Mouse (Mus musculus) splenic B cell, adult 2 months (primary cell): Measurements from ENCODE around the gene Gbp5.
"Not testable (repeated sequence)": the region's sequence is repeated elsewhere in the genome, so short reads cannot be mapped to it uniquely, and the experiment has no call there.

Experiments used
- DNase-seq: peaks from one replicate; pipeline ENCODE4 v3.0.0-alpha.2; 2011; ENCODE audit warnings: low read depth, low spot score
- H3K27me3 ChIP-seq: 2 replicates; pipeline ENCODE4 v1.6.1; 2012; ENCODE audit warnings: mild to moderate bottlenecking, low read length, moderate library complexity, mixed read lengths; ENCODE audit not compliant: control insufficient read depth, poor library complexity, insufficient read depth, severe bottlenecking
- H3K36me3 ChIP-seq: 2 replicates; pipeline ENCODE4 v1.6.1; 2012; ENCODE audit warnings: mild to moderate bottlenecking, low read length, moderate library complexity, mixed read lengths; ENCODE audit not compliant: control insufficient read depth, poor library complexity, insufficient read depth, severe bottlenecking

The Gbp5 gene

DNA sequence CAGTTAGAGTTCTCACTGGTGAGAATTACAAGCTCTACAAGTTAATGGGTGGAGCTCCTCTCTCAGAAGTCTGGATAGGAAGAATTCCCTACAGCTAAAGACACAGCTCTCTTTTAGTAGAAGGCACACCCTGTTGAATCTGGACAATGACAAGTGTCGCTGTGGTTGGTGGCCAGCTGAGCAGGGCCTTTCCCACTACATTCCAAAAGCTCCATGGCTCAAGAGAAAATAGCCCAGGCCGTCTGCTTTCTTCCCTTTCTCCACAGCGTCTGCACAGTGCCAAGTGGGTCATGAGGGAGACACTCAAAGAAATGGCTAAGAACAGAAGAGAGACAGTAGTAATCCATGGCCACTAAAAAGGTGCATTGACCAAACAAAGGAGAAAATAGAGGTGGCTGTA, 34.3 kb downstream of the Gbp5 start:
- DNase-seq = no peak

DNA sequence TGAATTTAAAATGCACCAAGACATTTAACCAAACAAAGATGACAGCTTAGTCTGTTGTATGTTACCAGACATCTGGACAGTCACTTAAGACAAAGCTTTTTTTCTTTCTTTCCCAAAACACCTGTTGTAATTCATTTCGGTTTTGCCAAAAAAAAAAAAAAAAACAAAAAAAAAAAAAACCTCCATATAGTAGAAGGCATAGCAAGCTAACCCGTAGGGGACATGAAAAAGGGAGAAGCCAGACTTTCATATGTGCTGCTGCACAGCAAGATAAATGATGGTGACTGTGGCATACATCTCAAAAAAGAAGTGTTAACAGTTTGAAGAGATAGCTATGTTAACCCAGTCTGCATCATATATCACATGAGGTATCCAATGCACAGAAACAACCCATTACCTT, 35.8 kb downstream of the Gbp5 start:
- no peak for DNase-seq
- no peaks in the 10 kb centered on the region for H3K36me3 ChIP-seq
- H3K27me3 ChIP-seq = no peaks in the 10 kb centered on the region

More for the DNA sequence above, 34.3 kb downstream of the Gbp5 start:
- Histone ChIP-seq H3K27me3 (no peaks in the 10 kb centered on the region), H3K36me3 (no peaks in the 10 kb centered on the region)

DNA sequence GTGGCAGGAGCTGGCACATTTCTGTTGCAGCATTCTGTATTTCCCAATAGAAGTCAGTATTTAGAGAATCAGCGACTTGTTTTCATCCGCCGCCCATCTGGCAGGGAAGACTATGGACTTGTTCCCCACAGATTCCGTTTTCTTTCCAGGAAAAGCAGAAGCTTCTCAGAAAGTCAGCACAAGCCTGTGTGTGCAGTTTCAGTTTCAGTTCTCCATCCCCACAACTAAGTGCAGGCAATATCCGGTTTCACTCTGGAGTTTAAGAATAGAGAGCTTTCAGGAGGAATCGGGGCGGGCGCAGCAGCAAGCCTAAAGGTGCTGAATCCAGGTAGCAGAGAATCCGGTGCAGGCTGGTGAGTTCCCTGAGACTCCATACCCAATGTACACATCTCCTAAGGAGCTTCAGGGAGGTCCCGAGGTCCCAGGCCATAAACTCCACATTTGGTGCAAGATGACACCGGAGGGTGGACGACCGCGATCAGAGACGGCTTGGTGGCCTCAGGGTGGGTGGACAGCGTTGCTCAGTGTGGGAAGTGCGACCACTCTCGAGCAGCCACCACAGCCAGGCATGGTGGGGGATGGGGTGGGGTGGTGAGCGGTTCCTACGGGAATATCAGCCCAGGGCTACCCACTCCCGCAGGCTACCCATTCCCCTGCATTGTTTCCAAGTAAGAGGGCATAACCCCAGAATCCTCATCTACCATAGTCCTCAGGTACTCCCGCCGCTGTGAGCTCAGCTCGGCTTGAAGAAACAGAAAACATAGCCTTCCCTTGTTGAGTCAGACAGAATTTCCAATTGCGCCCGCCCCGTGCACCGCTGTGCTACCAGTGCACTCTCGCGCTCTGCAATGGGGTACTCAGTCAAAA, 36.5 kb downstream of the Gbp5 start, which contains the start of gene Gbp7:
Gene Gbp7 (plus strand): TSS at position 256 of the 867 bp plus-strand sequence.
- DNase-seq = peak; percentile 75

DNA sequence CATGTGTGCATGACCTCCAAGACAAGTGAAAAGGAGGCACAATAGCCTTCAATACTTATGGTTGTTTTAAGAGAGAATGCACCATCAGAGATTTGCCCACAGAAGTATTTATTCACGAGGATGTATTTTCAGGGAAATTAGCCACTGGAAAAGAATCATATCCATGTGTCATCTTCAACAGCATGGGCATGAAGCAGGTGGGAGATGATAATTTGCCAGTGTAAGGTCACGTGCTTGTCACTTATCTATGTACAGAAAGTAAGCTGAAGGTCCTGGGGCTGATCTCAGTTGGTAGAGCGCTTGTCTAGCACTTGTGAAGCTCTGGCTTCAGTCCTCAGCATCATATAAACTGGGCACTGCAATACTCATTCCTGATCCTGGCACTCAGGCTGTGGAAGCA, 37.8 kb downstream of the Gbp5 start:
- DNase-seq = no peak
- H3K27me3 ChIP-seq = no peaks in the 10 kb centered on the region
- H3K36me3 ChIP-seq = no peaks in the 10 kb centered on the region; the same call in 1 of the 2 replicates

More for the DNA sequence above, 36.5 kb downstream of the Gbp5 start, which contains the start of gene Gbp7:
- no peaks in the 10 kb centered on the region for H3K27me3 ChIP-seq
- H3K36me3 ChIP-seq = no peaks in the 10 kb centered on the region; the same call in 1 of the 2 replicates

DNA sequence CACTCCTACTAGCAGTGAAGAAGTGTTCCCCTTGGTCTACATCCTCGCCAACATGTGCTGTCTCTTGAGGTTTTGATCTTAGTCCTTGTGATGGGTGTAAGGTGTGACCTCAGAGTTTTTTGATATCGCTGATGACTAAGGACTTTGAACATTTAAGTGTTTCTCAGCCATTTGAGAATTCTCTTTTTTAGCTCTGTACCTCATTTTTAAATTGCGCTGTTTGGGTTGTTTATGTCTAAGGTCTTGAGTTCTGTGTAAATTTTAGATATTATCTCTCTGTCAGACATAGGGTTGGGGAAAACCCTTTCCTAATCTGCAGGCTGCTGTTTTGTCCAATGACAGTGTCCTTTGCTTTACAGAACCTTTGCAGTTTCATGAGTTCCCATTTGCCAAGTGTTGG, 39.4 kb downstream of the Gbp5 start:
- Histone ChIP-seq H3K27me3 (no peaks in the 10 kb centered on the region), H3K36me3 (no peaks in the 10 kb centered on the region; the same call in 1 of the 2 replicates)
- DNase-seq = no peak

DNA sequence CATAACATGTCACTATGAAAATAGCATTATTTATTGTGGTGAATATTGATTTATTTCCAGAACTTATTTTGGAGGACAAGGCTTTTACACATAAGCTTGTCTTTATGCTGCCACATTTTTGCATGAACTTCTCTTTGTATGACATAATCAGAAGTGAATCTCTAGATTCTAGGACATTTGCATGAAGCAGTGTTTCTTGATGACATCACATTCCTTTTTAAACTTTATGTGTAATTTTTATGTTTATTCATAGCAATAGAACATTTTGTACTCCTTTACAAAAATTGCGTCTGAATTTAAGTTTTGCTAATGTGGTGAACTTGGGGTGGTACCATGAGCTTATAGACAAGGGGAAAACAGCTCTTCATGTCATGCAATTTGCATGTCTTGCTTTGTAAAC, 41.9 kb downstream of the Gbp5 start:
- Histone ChIP-seq H3K27me3 (no peaks in the 10 kb centered on the region), H3K36me3 (no peaks in the 10 kb centered on the region; the same call in 1 of the 2 replicates)
- no peak for DNase-seq

DNA sequence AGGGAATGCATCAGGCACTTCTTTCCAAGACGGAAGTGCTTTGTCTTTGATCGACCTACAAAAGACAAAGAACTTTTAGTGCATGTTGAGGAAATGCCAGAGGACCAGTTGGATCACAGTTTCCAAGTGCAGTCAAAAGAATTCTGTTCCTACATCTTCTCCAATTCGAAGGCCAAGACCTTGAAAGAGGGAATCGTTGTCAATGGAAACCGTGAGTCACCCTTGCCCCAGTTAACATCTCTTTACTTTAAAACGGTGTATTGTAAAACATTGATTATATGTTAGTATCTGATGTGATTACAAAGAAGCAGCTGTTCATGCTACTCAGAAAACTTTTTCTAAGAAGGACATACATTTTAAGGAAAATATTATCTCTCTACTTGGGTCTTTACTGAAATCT, 47.6 kb downstream of the Gbp5 start:
- Histone ChIP-seq H3K27me3 (no peaks in the 10 kb centered on the region), H3K36me3 (0 out of 2 replicates have a peak, but pooled peaks cover 2% of the 10 kb centered on the region)
- no peak for DNase-seq

DNA sequence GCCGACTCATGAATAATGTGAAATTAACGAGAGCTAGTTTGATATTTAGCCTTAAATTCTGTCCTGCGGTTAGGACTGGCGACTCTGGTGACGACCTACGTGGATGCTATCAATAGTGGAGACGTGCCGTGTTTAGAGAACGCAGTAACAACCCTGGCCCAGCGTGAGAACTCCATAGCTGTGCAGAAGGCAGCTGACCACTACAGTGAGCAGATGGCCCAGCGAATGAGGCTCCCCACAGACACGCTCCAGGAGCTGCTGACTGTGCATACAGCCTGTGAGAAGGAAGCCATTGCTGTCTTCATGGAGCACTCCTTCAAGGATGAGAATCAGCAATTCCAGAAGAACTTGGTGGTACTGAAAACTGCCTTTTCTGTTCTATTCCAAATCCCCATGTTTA, 49.0 kb downstream of the Gbp5 start:
- H3K27me3 ChIP-seq, H3K36me3 ChIP-seq, DNase-seq: not testable (repeated sequence)

DNA sequence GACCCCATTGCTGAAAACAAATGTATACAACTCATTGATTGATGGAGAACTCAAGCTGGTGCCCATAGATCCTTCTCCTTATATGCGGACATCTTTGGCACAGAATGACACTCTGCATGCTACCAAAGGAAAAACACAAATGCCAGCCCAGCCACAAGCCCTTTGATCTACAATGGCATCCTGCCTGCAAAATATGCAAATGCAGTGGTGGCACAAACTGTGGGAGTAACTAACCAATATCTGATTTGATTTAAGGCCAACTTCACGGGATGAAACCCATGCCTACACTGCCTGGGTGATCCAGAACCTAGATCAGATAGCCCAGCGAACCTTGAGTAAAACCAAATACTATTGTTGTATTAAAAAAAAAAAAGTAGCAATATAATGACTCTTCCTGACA, 52.9 kb downstream of the Gbp5 start:
- H3K36me3 ChIP-seq = 0 out of 2 replicates have a peak, but pooled peaks cover 2% of the 10 kb centered on the region
- DNase-seq = no peak
- no peaks in the 10 kb centered on the region for H3K27me3 ChIP-seq

DNA sequence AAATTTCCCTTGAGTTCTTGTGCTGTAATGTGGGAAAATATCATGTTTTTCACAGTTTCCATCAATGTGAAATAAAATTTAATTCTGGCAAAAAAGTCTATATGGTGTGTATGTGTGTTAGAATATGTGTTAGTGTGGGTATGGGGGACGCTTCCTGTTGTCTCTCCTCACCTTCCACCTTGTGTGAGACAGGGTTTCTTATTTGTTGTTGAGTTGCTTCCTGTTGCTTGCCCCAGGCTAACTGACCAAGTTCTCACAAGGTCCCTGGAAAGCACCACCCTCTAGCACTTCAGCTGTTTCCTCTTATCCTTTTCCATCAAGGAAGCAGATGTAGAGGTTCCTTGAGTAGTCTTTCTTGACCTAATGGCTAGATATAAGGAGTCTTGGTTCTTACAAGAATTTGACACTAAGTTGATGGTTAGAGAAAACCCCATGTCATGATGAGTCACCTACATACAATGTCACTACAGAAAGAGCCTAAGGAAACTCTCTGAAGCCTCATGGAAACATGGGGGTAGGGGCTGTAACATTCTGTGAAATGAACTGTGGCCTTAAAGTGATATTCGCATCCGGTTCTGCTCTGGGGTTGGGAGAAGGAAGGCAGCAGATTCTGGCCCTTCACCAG, 56.4 kb downstream of the Gbp5 start:
- no peak for DNase-seq
- H3K36me3 ChIP-seq = no peaks in the 10 kb centered on the region
- H3K27me3 ChIP-seq = no peaks in the 10 kb centered on the region

DNA sequence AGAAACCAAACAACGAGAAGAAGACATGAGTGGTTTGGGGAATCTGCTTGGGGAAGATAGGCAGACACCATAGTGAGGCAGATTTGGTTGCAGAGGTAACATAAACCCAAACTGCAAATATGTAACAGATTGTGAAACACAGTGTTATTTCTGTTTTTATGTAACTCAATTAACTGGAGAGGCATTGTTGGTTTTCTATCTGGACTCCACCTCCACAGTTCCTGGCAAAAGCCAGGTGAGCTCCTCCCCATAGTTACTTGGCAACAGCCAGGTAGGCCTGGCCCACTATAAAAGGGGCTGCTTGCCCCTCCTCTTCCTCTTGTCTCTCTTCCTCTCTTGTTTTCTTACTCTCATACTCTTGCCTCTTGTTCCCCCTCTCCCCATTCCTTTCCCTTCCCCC, 60.8 kb downstream of the Gbp5 start:
- DNase-seq = no peak
- H3K27me3 ChIP-seq = no peaks in the 10 kb centered on the region
- no peaks in the 10 kb centered on the region for H3K36me3 ChIP-seq

DNA sequence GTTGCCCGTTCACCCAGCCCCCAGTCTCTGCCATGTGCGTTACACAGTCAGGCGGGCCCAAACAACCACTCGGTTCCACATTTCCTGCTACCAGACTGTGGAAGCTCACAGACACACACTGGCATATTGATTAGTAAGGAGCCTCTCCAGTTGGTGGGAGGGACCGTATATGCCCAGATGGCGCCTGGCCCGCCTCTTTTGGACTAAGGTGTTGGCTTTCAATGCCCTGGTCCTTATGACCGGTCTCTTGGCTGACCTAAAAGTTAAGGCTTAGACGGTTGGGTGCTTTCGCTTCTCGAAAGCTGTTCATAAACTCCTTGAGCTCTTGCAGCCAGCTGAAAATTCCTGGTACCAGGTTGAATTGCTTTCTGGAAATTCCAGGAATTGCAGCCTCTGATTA, 61.8 kb downstream of the Gbp5 start:
- DNase-seq = no peak
- no peaks in the 10 kb centered on the region for H3K27me3 ChIP-seq
- H3K36me3 ChIP-seq = no peaks in the 10 kb centered on the region

DNA sequence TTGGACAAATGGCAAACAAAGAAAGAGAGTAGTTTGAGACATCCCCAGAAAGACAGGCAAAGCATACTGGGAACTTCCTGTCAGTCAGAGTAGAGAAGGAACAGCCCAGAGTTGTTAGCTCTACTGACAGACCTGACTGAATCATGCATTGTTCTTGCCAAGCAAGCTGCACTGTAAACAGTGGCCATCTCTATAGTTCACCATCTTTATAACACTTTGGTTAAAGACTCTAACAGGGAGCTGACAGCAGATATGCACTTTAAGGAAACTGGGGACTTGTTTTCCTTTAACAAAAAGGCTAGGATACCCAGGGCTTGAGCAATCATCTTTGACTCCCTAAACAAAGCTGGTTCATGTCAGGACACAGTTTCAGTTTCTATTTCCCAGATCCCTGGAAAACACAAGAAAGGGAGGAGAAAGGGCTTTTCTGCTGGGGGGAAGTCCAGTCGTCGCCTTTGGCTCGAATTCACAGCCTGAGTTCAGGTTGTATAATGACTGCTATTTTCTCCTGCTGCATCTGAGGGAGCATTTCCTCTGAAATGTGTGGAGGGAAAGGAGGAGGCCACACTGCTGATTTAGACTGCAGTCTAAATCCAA, 66.0 kb downstream of the Gbp5 start, which contains the start of gene Gbp3:
Gene Gbp3 (plus strand): TSS at position 395 of the 597 bp plus-strand sequence.
- no peaks in the 10 kb centered on the region for H3K27me3 ChIP-seq
- DNase-seq = peak; percentile 10
- H3K36me3 ChIP-seq = no peaks in the 10 kb centered on the region

DNA sequence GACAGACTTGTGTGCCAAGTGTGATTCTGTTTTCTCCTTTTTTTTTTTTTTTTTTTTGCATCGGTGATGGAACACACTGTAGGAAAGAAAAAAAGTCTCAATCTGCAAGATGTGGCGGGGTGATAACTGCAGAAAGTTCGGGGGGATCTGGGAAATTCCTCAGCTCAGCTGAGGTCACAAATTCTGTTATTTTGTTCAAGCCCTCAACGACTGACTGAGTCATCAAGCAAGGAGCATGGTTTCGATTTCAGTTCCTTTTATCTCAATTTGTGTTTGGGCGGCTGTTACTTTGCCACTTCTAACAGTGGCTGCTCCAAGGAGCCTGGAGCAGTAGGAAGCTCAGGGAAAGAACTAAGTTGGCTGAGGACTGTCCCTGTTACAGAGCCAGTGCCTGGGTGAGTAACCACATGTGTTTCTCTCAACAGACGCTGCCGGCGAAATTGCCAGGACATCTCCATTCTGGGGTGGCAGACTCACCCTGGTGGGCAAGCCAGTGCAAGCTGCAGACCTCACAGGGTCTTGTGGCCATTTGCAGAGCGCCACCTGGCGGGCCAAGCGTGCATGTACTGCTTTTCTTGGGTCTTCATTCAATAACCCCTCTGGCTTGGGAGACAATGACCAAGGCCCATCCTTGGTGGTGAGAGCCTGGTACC, 66.6 kb downstream of the Gbp5 start:
- H3K27me3 ChIP-seq = no peaks in the 10 kb centered on the region
- H3K36me3 ChIP-seq = peaks cover 2% of the 10 kb centered on the region; the same call in 1 of the 2 replicates
- DNase-seq = peak; percentile 92
